Mouse (Mus musculus): Measurements from ENCODE around the gene Ap1s1.

Gene Ap1s1

GRCm38 (mm10) chr5:137026092-137026491 lies 19.8 kb downstream of the Ap1s1 start, which contains the start of gene Vgf:
Gene Vgf, plus strand, starts transcription at chr5:137026392.
- peaks cover 53% of the 10 kb centered on the region for H3K27me3 ChIP-seq (ENCODE audit: insufficient read depth, low read length)

GRCm38 (mm10) chr5:137025132-137025531 lies 20.8 kb downstream of the Ap1s1 start:
- Histone ChIP-seq H3K36me3 (ENCODE audit: insufficient read depth, low read length) (no peaks in the 10 kb centered on the region), H3K27me3 (ENCODE audit: insufficient read depth, low read length) (peaks cover 43% of the 10 kb centered on the region), H3K4me3 (replicated peaks; ENCODE audit: low read length) (peak overlapping the region; percentile 43), H3K4me1 (replicated peaks; ENCODE audit: low read depth, low read length) (peaks cover 54% of the 10 kb centered on the region), H3K9me3 (ENCODE audit: low read length) (no peaks in the 10 kb centered on the region)
- TF ChIP-seq POU5F1 (IDR thresholded peaks at IDR 0.05; ENCODE audit: borderline replicate concordance, low read length) (no peak), CTCF (conservative IDR thresholded peaks at IDR 0.05; ENCODE audit: low read length) (peak; percentile 88)

More at GRCm38 (mm10) chr5:137026092-137026491, 19.8 kb downstream of the Ap1s1 start, which contains the start of gene Vgf:
- H3K9me3 ChIP-seq (ENCODE audit: low read length) = no peaks in the 10 kb centered on the region
- H3K4me1 ChIP-seq (replicated peaks; ENCODE audit: low read depth, low read length) = peaks cover 64% of the 10 kb centered on the region
- H3K36me3 ChIP-seq (ENCODE audit: insufficient read depth, low read length) = no peaks in the 10 kb centered on the region
- TF ChIP-seq CTCF (conservative IDR thresholded peaks at IDR 0.05; ENCODE audit: low read length) = no peak
- TF ChIP-seq NANOG (IDR thresholded peaks at IDR 0.05; ENCODE audit: borderline replicate concordance, low read length) = no peak
- TF ChIP-seq POU5F1 (IDR thresholded peaks at IDR 0.05; ENCODE audit: borderline replicate concordance, low read length) = no peak
- peak within 1 kb of the TSS; percentile 43 for H3K4me3 ChIP-seq (replicated peaks; ENCODE audit: low read length)

GRCm38 (mm10) chr5:137024318-137024717 lies 21.6 kb downstream of the Ap1s1 start:
- Histone ChIP-seq H3K36me3 (ENCODE audit: insufficient read depth, low read length) (no peaks in the 10 kb centered on the region), H3K4me1 (replicated peaks; ENCODE audit: low read depth, low read length) (peaks cover 50% of the 10 kb centered on the region), H3K27me3 (ENCODE audit: insufficient read depth, low read length) (peaks cover 39% of the 10 kb centered on the region), H3K9me3 (ENCODE audit: low read length) (no peaks in the 10 kb centered on the region), H3K4me3 (replicated peaks; ENCODE audit: low read length) (no peak overlapping the region)
- no peak for TF ChIP-seq NANOG (IDR thresholded peaks at IDR 0.05; ENCODE audit: borderline replicate concordance, low read length)
- no peak for TF ChIP-seq CTCF (conservative IDR thresholded peaks at IDR 0.05; ENCODE audit: low read length)
- no peak for TF ChIP-seq POU5F1 (IDR thresholded peaks at IDR 0.05; ENCODE audit: borderline replicate concordance, low read length)

- no peak overlapping the region for H3K4me3 ChIP-seq (replicated peaks; ENCODE audit: low read length)
- no peaks in the 10 kb centered on the region for H3K36me3 ChIP-seq (ENCODE audit: insufficient read depth, low read length)
- peaks cover 9% of the 10 kb centered on the region for H3K4me1 ChIP-seq (replicated peaks; ENCODE audit: low read depth, low read length)
- H3K27me3 ChIP-seq (ENCODE audit: insufficient read depth, low read length) = 0 out of 2 replicates have a peak, but pooled peaks cover 4% of the 10 kb centered on the region
- TF ChIP-seq CTCF (conservative IDR thresholded peaks at IDR 0.05; ENCODE audit: low read length) (no peak), NANOG (IDR thresholded peaks at IDR 0.05; ENCODE audit: borderline replicate concordance, low read length) (no peak)
- H3K9me3 ChIP-seq (ENCODE audit: low read length) = peaks cover 7% of the 10 kb centered on the region; the same call in 1 of the 2 replicates
These were observed 30.0 kb downstream of the Ap1s1 start for GRCm38 (mm10) chr5:137015913-137016312.

GRCm38 (mm10) chr5:137012401-137012950 lies 33.5 kb downstream of the Ap1s1 start:
- TF ChIP-seq CTCF (conservative IDR thresholded peaks at IDR 0.05; ENCODE audit: low read length) (no peak), POU5F1 (IDR thresholded peaks at IDR 0.05; ENCODE audit: borderline replicate concordance, low read length) (no peak), NANOG (IDR thresholded peaks at IDR 0.05; ENCODE audit: borderline replicate concordance, low read length) (no peak)
- H3K27me3 ChIP-seq (ENCODE audit: insufficient read depth, low read length) = 0 out of 2 replicates have a peak, but pooled peaks cover 4% of the 10 kb centered on the region

GRCm38 (mm10) chr5:137009988-137010387 lies 35.9 kb downstream of the Ap1s1 start:
- Histone ChIP-seq H3K36me3 (ENCODE audit: insufficient read depth, low read length) (no peaks in the 10 kb centered on the region), H3K4me3 (replicated peaks; ENCODE audit: low read length) (no peak overlapping the region), H3K9me3 (ENCODE audit: low read length) (peaks cover 3% of the 10 kb centered on the region; the same call in 1 of the 2 replicates), H3K27me3 (ENCODE audit: insufficient read depth, low read length) (0 out of 2 replicates have a peak, but pooled peaks cover 4% of the 10 kb centered on the region), H3K4me1 (replicated peaks; ENCODE audit: low read depth, low read length) (peaks cover 23% of the 10 kb centered on the region)
- TF ChIP-seq CTCF (conservative IDR thresholded peaks at IDR 0.05; ENCODE audit: low read length) = peak; percentile 87
- TF ChIP-seq POU5F1 (IDR thresholded peaks at IDR 0.05; ENCODE audit: borderline replicate concordance, low read length) = no peak
- TF ChIP-seq NANOG (IDR thresholded peaks at IDR 0.05; ENCODE audit: borderline replicate concordance, low read length) = no peak

More at GRCm38 (mm10) chr5:137012401-137012950, 33.5 kb downstream of the Ap1s1 start:
- Histone ChIP-seq H3K9me3 (ENCODE audit: low read length) (peaks cover 7% of the 10 kb centered on the region; the same call in 1 of the 2 replicates), H3K36me3 (ENCODE audit: insufficient read depth, low read length) (no peaks in the 10 kb centered on the region), H3K4me1 (replicated peaks; ENCODE audit: low read depth, low read length) (peaks cover 22% of the 10 kb centered on the region), H3K4me3 (replicated peaks; ENCODE audit: low read length) (no peak overlapping the region)

GRCm38 (mm10) chr5:137007276-137007675 lies 38.7 kb downstream of the Ap1s1 start:
- TF ChIP-seq NANOG (IDR thresholded peaks at IDR 0.05; ENCODE audit: borderline replicate concordance, low read length) (no peak), CTCF (conservative IDR thresholded peaks at IDR 0.05; ENCODE audit: low read length) (no peak), POU5F1 (IDR thresholded peaks at IDR 0.05; ENCODE audit: borderline replicate concordance, low read length) (no peak)
- peaks cover 25% of the 10 kb centered on the region for H3K4me1 ChIP-seq (replicated peaks; ENCODE audit: low read depth, low read length)
- H3K36me3 ChIP-seq (ENCODE audit: insufficient read depth, low read length) = no peaks in the 10 kb centered on the region
- no peaks in the 10 kb centered on the region for H3K9me3 ChIP-seq (ENCODE audit: low read length)
- H3K27me3 ChIP-seq (ENCODE audit: insufficient read depth, low read length) = 0 out of 2 replicates have a peak, but pooled peaks cover under 1% of the 10 kb centered on the region
- no peak overlapping the region for H3K4me3 ChIP-seq (replicated peaks; ENCODE audit: low read length)

GRCm38 (mm10) chr5:137000612-137001011 lies 45.3 kb downstream of the Ap1s1 start:
- TF ChIP-seq NANOG (IDR thresholded peaks at IDR 0.05; ENCODE audit: borderline replicate concordance, low read length) (no peak), CTCF (conservative IDR thresholded peaks at IDR 0.05; ENCODE audit: low read length) (no peak), POU5F1 (IDR thresholded peaks at IDR 0.05; ENCODE audit: borderline replicate concordance, low read length) (no peak)
- Histone ChIP-seq H3K4me1 (replicated peaks; ENCODE audit: low read depth, low read length) (peaks cover 51% of the 10 kb centered on the region), H3K4me3 (replicated peaks; ENCODE audit: low read length) (peak overlapping the region; percentile 69)

More at GRCm38 (mm10) chr5:137000612-137001011, 45.3 kb downstream of the Ap1s1 start:
- Histone ChIP-seq H3K9me3 (ENCODE audit: low read length) (no peaks in the 10 kb centered on the region), H3K36me3 (ENCODE audit: insufficient read depth, low read length) (peaks cover 14% of the 10 kb centered on the region), H3K27me3 (ENCODE audit: insufficient read depth, low read length) (no peaks in the 10 kb centered on the region)
